Mouse (Mus musculus): ENCODE measurements at regions not wholly inside any gene's neighbourhood (a gene's known extent, or its start where the extent isn't known, plus 50 kb on each side); places are given as distances from the start of the nearest gene placed in this dataset.

- no peak for DNase-seq (ENCODE audit: low read depth, low spot score)
These were observed 121.7 kb upstream of the Prep start for GRCm38 (mm10) chr10:44945205-44945725.

DNA sequence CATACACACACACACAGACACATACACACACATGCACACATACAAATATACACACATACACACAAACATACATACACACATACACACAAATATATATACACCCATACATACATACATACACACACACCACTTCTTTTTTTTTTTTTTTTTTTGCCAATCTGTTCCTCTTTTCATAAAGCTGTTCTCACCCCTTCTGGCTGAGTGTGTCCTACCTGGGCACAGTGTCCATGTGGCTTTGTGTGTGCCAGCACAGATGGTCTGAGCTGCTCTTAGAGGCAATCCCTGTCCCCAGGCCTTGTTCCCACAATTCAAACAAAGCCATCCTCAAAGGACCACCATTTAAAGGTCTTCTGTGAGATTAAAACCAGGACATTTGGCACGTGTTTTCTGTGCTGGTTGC lies 127.6 kb upstream of the Prep start:
- no peak for DNase-seq (ENCODE audit: low read depth, low spot score)

DNA sequence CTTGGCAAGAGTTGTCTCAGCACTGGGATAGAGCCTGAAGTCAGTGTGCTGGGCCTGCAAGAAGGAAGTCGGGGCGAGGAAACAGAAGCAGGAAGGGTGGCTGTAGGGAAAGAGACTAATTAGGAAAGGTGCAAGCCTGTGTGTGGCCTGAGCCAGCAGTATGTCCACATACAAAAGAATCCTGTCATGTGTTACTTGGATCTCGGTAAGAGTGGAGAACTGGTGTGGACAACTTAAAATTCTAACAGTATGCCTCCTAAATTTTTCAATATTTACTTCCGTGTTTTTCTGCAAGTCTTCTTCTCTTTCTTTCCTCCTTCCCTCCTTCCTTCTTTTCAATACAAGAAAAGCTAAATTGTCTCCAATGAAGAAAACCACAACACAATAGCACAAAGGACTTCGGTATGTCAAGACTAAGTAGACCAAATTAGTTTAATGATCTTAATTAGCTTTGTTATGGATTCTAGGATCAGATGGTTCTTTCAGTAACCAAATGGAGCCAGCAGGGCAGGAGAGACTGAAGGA lies 130.0 kb upstream of the Prep start:
- DNase-seq (ENCODE audit: low read depth, low spot score), result no peak

DNA sequence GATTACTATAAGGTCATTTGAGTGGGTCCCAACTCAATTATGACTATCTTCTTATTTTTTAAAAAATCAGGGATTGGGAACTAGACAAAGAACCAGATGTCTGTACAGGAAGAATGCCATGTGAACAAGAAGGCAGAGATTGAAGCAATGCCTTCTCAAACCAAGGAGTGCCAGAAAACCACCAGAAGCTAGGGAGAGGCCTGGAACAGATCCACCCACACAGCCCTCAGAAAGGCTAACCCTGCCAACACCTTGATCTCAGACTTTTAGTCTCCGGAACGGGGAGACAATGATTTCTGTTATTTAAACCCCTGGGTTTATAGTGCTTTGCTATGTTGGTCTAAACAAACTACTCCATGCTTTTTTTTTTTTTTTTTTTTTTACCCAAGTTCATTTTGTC lies 136.2 kb upstream of the Prep start:
- no peak for DNase-seq (ENCODE audit: low read depth, low spot score)

DNA sequence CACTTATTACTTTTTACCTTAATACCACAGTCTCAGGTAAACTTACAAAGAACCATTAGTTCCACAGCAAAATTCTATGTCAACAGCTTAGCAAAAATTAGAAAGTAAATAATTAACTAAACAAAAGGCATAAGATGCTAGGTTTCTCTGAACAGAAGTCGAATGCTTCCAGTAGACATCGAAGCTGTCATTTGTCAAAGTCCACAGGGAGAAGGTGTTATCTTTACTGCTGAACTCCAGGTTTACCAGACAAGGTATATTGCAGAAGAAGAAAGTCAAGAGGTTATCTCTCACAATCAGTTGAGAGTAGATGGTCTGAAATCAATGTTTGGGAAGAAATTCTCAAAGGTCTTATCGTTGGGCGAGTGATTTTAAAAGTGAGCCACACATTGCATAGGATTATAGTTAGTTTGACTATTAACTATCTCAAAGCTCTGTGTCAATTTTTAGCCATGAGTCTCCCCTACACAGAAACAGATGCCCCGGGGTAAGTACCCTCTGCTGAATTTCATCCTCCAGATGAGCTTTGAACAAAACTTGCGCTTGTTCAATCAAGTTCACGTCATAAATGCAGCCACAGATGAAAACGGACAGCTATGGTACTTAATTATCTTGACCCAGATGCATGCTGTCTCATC lies 153.1 kb upstream of the Prep start:
- no peak for DNase-seq (ENCODE audit: low read depth, low spot score)

DNA sequence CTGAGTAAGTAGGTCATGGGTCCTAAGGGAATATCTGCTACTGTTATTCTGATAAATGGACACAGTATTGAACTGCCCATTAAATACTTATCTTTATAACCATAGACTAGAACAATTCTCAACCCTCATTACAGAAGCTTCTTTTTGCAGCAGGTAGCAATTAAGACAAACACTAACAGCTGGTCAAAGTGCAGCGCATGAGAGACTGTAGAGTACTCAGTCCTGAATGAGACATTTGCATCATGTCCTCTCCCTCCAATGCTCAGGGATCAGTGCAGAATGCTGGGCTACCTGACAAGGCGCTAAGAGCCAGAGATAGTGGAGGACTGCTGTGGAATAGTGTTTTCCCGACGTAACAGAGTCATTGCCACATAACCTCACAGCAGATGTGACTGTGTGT lies 162.5 kb upstream of the Prep start:
- no peak for DNase-seq (ENCODE audit: low read depth, low spot score)

- no peak for DNase-seq (ENCODE audit: low read depth, low spot score)
These were observed 165.8 kb upstream of the Prep start for GRCm38 (mm10) chr10:44901203-44901602.

GRCm38 (mm10) chr10:44892124-44892523 lies 174.9 kb upstream of the Prep start:
- no peak for DNase-seq (ENCODE audit: low read depth, low spot score)

DNA sequence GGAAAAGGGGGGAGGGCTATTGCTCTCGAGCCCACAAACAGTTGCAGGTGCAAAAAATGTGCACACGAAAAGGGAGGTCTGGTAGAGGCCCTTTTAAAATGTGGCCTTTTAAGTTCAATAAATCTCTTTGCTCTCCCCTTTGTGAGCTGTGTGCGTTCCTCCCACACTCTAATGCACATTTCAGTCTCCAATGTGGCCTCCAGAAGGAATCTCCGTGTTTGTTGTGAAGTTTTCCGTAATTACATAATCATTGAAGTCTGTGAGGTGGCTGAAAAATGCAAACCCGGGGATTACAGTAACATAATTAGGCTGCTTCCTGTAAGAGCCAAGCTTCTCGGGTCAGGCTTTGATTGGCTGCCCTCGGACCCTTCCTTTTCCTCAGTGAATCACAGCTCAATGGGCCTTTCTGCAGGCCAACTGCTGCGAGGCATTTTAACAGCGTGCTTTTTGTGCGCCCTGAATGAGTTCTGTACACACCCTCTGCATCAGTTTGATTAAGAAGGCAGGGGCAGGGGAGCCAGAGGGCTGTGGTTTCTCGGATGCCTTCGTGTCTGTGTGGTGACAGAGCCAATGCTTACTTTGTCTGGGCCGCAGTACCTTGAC lies 179.8 kb upstream of the Prep start:
- no peak for DNase-seq (ENCODE audit: low read depth, low spot score)

DNA sequence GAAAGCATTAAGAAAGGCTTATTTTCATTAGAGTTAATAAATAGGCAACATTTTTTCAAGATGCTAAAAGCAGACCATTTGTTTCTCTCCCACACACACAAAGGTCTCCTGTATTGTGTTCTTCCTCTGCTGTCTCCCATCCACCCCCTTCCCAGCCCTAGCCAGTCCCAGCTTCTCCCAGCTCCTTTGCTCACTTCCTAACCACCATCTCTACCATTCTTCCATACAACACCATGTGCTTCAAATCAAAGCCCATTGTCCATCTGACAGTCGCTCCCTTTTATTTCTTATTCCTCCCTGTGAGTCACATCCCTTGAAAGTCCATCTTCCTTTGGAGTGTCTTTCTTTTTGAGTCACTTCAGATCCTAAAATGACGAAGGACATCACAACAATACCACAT lies 185.0 kb upstream of the Prep start:
- no peak for DNase-seq (ENCODE audit: low read depth, low spot score)

DNA sequence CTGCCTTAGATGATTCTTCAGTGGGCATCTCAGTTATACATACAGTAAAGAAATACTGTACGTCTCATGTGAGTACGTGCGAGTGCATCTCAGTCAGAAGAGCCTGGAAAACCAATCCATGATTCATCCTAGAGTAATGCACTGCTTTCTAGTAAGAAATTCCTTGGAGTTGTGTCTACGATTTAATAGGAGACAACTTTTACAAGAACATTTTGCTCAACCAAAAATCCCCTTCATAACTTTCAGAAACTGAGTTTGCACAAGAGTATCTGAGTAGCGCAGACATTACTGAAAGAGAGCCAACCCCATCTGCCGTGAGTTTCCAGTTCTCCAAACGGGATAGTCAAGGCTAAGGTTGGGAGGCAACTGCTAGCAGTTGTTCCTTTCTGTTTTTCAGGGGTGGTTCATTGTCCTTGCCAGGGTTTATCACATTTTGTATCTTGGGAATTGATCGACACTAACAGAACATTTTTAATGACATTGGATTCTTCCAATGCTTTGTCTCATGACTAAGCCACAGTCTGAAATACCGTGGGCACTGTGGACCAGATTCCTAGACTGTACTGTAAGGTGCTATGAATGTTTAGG lies 189.8 kb upstream of the Prep start:
- no peak for DNase-seq (ENCODE audit: low read depth, low spot score)

DNA sequence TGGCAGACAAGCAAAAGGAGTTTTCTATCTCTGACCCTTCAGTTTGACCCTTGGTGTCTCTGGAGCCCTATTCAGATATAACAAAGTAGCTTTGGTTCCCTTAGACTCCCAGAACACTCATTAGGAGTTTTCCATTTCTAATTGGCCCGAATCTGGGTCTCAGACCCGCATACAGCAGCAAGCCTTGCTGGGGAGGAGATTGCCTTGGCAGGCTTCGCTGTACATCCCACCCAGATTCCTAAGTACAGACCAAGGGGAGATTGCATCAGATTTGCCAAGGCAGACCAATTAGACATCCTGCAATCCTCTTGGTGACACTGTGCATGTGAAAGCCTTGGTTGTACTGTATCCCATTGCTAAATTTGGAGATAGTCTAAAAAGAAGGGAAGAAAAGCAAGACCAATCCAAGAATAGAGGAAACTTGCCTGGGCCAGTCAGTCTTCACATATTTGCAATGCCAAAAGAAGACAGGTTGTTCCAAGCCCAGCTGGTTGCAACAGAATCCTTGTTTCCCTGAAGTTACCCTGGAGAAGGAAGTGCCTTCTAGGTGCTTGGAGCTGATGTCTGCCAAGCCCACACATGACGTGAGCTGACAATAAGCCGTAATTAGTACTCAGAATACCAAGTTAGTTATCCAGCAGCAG lies 193.2 kb upstream of the Prep start:
- no peak for DNase-seq (ENCODE audit: low read depth, low spot score)

GRCm38 (mm10) chr10:44864191-44864747 lies 202.7 kb upstream of the Prep start:
- no peak for DNase-seq (ENCODE audit: low read depth, low spot score)

- DNase-seq (ENCODE audit: low read depth, low spot score), result no peak
These were observed 204.7 kb upstream of the Prep start for GRCm38 (mm10) chr10:44862360-44862674.

DNA sequence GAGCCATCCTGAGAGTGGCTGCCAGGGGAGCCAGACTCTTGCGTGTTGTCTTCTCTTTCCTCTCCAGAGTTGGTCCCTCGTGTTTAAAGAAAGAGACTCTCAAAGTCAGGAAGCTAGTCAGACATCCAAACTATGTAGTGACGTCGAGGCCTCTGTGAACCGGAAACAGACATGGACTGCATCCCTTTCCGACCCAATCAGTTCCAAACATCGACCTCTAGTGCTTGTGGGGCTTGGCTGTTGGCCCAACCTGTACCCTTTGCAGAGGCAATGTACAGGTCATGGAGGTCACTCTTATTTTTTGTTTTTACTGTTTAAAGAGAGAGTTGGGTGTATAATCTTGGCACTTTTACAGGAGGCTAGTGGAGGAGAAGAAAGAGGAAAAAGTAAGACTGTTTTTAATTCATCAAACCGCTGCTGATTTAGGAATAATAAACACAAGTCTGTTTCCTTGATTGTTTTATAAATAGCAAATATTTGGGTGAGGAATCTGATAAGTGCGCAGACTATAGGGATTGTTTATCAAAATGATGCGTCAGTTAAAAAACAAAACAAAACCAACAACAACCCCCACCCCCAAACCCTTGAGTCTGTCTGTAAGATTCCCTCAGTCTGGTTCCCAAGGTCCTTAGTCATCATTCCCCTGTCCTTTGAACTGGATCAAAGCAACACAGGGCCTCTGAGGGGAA lies 205.2 kb upstream of the Prep start:
- DNase-seq (ENCODE audit: low read depth, low spot score), result peak; percentile 1

DNA sequence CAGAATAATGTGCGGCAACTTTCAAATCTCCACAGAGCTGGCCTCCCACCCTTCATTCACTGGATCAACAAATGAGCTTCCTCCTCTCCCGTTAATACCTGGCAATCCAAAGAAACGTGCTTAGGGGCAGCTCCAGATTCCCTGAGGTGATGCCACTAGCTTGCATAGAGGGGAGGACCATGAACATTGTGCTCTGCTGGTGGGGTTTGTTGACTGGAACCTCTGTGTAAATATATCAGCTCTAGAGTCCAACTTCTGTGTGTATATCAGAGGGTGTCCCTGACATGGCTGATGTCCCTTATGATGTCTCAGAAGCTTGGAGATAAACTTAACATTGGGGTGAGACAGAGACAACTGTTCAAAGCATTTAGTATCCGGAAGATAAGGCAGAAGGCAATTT lies 209.6 kb upstream of the Prep start:
- no peak for DNase-seq (ENCODE audit: low read depth, low spot score)

DNA sequence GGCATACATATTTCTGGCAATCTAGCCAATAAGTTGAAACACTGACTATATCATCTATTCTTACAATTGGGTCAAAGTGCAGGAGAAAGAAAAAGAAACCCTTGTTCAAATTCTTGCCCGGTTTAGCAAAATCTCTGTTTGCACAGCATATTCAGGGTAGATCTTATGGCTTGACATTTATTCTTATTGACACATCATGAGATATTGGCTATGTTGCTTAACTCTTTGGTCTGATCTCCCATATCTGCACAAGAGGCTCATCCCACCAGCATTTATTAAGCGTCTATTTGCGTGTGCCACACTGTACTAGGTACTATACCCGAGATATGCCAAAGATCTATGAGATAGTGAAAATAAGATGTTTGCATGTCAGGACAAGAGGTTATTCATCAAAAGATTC lies 212.9 kb upstream of the Prep start:
- no peak for DNase-seq (ENCODE audit: low read depth, low spot score)

DNA sequence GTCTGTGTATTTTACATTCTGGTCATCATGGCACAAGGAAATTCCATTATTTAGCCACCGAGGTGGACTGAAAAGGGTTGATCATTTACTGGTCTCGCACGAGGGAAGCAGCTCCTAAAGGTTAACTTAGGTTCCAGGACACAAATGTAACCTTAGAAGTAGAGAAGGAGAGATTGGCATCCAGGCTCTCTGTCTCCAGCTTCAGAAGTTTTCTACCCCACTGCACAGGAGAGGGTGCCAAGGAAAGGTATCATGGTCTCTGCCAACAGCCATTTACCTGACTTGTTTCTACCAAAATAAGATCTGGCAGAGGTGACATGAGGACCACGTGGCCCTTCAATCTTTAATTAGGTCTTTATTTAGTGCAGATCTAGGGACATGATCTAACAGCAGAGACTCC lies 218.0 kb upstream of the Prep start:
- DNase-seq (ENCODE audit: low read depth, low spot score), result no peak

DNA sequence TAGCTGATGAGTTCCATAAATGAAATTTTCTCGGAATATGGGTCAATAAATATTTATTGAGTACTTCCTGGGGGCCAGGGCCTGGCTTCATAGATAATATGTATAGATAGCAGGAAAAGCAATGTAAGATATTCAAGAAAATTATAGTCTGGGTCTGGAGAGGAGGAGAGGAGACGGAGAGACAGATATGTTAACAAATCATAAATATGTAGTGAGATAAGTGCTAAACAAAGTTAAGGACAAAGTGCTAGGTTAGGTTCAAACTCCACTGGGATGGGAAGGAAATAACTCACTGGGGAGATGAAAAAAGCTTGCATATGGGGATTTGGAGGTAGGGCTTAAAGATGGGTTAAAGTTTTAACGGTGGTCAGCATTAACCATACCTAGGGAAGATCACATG lies 220.2 kb upstream of the Prep start:
- no peak for DNase-seq (ENCODE audit: low read depth, low spot score)

- no peak for DNase-seq (ENCODE audit: low read depth, low spot score)
These were observed 220.9 kb upstream of the Prep start for GRCm38 (mm10) chr10:44846149-44846548.

GRCm38 (mm10) chr10:44840449-44840848 lies 226.6 kb upstream of the Prep start:
- no peak for DNase-seq (ENCODE audit: low read depth, low spot score)

DNA sequence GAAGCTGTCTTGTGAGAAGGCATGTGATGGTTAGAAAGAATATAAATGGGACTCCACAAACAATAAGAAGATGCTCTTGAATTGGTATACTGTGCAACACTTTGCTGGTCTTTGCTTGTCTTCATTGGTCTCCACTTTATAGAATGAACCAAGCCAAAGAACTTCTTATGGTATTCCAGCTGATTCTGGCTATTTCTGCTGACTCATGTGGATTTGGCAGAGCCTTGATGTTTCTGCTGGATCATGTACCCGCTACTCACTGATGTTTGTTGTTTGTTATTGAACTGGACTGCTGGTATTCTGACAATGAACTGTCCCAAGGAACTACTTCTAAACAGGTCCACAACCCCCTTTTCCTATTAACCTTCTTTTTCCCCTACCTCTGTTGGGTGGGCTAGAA lies 234.5 kb upstream of the Prep start:
- no peak for DNase-seq (ENCODE audit: low read depth, low spot score)
